Mouse (Mus musculus): ENCODE measurements at regions not wholly inside any gene's neighbourhood (a gene's known extent, or its start where the extent isn't known, plus 50 kb on each side); places are given as distances from the start of the nearest gene placed in this dataset.
"Not testable (repeated sequence)": the region's sequence is repeated elsewhere in the genome, so short reads cannot be mapped to it uniquely, and the experiment has no call there.

DNA sequence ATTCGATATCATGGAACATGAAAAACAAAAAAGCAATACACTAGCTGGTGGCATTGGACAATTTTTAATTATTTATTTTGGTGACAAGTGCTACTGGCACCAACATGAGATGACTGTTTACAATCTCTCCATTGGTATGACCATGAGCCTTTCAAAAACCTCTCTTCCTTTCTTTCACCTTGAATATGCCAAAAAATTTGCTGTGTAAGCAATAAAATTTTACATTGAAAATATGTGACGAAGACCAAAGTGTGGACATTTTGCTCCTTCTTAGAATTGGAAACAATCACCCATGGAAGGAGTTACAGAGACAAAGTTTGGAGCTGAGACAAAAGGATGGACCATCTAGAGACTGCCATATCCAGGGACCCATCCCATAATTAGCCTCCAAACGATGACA, 83.4 kb upstream of the Gm49339 start:
- not testable (repeated sequence) for ATAC-seq

DNA sequence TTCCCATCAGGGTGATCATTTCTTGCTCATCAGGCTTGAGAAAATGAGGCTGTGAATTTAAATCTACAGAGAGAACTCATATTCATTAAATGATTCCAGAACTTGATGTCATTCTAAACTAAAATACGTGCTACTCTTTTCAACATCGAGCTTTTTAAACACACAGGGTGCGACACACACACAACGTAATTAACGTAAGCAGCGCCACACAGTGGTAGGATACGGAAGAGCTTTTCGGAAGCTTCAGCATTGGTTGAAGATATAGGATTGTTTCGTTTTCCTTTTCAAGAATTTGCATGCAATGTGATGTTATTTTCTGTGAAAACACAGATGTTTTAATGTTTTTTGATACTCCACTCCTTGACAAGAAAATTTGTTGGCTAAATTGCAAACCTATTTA, 75.3 kb upstream of the Gm49339 start:
- peak; percentile 84 for ATAC-seq

DNA sequence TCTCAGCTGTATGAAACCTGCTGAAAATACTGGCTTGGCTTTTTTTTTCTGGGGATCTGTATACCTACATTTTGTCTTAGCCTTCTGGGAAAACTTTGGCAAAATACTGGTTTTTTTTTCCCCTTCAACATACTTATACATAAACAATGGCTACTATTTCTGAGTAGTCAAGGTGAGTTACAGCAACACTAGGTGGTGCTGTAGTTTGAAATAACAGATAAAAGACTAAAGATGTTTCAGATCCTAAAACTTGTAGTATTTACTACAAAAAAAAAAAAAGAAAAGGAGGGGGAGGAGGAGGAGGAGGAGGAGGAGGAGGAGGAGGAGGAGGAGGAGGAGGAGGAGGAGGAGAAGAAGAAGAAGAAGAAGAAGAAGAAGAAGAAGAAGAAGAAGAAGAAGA, 67.6 kb upstream of the Gm49339 start:
- ATAC-seq, result no peak

DNA sequence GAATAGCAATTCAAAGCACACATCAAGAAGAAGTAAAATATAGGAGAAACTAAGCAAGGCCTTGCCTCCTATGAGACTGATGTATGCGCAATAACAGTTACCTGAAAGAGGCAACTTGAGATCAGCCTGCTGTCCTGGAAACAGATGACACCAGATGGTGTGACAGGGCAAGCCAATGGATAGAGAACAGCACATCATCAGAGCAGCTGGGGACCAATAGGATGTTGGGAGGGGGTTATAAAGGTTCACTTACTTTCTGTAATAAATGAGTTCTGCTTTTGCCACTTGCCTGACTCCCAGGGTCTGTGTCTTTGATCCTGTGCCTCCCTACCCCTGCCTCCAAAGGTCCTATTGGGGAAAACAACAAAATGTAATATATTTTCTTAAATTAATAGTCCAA, 65.9 kb upstream of the Gm49339 start:
- no peak for ATAC-seq

DNA sequence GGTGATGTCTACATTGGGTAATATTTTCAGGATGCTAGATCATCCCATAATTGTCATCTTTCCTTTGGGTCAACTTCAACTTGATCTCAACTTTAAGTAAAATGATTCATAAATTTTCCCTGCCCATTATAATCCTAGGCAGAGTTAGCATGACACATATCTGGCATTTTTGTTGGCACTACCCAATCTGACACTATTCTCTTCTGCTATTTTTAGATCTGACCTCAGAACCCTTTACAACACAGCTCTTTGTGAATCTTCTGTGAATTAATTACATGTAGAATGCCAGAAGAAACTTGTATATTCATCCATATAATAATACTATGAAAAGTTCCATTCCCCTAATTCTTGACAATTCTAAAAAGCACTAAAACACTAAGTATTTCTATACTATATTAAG, 63.7 kb upstream of the Gm49339 start:
- ATAC-seq, result no peak

DNA sequence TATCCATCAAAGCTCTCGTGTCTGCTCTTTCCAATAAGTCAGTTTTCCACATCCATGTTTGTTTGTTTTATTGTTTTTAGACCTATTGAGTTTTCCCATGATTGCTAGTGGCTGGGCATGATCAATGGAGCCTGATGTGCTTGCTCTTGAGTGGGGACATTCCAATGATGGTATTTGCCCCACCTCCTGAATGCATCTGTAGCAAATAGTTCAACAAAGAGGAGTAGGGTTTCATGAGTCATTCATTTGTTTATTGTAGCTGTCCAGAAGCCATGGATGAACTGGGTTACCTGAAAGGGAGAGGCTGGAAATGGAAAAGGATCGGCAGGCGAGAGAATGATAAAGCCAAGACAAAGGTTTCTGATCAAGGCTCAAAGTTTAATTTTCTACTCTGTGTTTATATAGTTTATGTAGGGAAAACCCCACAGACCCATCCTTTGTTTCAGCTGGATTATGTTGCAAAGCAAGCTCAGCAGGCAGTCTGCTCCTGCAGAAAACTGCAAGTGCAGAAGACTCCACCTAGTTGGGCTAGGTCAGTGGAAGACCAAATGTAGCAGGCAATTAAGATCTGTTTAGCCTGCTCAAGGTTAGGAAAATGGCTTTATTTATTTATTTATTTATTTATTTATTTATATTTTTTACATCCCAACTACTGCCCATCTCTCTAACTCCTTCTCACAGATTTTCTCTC, 63.0 kb upstream of the Gm49339 start:
- no peak for ATAC-seq

DNA sequence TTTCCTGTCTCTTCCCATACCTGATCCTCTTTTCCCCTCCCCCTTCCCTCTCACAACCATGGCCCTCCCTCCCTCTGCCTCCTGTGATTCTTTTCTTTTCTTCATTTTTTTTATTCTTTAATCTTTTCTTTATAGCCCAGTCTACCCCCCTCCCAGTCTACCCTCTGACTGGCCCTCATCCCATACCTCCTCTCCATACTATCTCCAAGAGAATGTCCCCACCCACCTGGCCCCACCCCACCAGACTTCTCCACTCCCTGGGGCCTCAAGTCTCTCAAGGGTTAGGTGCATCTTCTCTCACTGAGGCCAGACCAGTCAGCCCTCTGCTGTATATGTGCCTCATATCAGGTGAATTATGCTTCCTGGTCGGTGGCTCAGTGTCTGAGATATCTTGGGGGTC, 61.9 kb upstream of the Gm49339 start:
- no peak for ATAC-seq

DNA sequence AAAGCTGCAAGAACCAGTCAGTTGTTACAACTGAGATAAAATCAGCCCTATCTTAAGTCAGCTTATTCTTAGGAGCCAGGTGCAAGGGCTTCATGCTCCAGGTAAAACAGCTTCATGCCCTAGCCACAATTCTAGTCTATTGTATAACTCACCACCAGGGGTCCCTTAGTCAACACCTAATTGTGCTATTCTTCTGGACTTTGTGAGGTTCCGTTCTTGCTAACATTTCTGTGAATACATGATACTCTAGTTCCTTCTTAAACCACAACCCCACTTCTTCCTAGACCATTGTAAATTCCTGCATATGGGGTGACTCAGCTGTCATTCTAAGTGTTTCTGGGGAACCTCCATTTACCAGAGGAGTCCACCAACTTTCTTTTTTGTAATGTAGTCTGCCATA, 57.9 kb upstream of the Gm49339 start:
- peak; percentile 59 for ATAC-seq

All from activated CD4-positive, CD25-positive, alpha-beta regulatory T cell, adult 4 months (primary cell).